Mouse (Mus musculus): ENCODE measurements around the gene Nsmce4a.

DNA sequence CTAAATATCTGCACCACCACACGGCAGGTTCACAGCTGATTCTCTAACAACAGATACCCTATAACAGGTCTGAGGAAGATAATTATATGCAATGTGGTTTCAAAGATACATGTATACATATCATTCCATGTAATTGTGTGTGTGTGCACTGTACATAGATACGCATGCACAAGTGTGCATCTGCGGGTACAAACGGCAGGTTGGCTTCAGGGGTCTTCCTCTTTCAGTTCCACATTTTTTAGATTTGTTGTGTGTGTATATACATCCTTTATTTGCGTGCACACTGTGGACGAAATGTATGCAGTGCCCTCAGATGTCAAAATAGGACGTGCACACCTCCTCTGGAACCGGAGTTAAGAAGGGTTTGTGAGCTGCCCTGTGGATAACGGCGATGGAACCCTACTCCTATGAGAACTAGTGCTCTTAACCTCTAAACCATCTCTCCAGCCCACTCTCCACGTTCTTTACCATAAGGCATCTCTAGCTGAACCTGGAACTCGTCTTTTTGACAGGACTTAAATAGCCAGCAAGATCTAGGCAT lies 25.2 kb downstream of the Nsmce4a start:
- TF ChIP-seq FLI1 (IDR thresholded peaks at IDR 0.05; ENCODE audit: low read length) (no peak), GATA1 (IDR thresholded peaks at IDR 0.05; ENCODE audit: borderline replicate concordance, low read length) (no peak)
